Mouse (Mus musculus): ENCODE measurements around the gene Gm21860. TPM values are rescaled to one million over a fixed set of nuclear protein-coding genes. Genes with fewer than 3 reads are reported as not detected.
"Not testable (repeated sequence)": the region's sequence is repeated elsewhere in the genome, so short reads cannot be mapped to it uniquely, and the experiment has no call there.

Gm21860 gene
- total RNA-seq, 2 experiments from 2014 or later, result not detected

DNA sequence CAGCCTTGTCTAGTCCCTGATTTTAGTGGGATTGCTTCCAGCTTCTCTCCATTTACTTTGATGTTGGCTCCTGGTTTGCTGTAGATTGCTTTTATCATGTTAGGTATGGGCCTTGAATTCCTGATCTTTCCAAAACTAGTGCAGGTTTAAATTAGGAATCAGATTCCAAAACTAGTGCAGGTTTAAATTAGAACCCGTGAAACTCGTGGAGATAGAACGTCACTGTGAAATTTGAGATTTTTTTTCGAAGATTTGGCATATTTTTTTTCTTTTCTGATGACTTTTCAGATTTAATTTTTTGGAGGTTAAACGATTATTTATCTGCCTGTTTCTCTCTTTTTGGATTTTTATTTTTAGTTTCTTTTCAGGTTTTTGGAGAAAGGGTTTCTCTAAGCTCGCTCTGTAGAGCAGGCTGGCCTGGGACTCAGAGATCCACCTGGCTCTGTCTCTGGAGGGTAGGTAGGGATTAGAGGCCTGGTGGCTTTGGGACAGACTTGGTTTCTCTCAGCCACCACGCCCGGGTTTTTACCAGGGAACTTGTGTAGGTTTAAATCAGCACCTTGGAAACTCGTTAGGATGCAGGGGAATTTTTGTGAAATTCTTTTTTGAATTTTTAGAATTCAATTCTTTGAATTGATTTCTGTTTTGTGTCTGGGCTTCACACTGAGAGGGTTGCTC, 20.8 kb downstream of the Gm21860 start:
- intact Hi-C loops (cut with DNase I), result not testable (repeated sequence)
- peak in 1 of 2 experiments; percentile 16 for DNase-seq

DNA sequence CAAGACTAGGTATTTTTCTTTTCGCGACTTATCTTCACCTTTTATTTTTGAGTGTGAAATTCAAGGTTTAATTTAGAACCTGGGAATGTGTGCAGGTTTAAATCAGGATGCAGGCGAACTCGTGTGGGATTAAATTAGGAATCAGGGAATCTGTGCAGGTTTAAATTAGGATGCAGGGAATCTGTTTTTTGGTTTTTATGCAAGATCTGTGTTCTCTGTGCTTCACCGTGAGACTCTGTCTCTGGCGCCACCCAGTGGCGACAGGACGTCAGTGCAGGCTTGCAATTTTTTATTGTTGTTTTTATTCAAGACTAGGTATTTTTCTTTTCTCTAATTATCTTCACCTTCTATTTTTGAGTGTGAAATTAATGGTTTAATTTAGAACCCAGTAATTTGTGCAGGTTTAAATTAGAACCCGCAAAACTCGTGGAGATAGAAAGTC, 22.5 kb downstream of the Gm21860 start:
- intact Hi-C loops (cut with DNase I); DNase-seq: not testable (repeated sequence)

DNA sequence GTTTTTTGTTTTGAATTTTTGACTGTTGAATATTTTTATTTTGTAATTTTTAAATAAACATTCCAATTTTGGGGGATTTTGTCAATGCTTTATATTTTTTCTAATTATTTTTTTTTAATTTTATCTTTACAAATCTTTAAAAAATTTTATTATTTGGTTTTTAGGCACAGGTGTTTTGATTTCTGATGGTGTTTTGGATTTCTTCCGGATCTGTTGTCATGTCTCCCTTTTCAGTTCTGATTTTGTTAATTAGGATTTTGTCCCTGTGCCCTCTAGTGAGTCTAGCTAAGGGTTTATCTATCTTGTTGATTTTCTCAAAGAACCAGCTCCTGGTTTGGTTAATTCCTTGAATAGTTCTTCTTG, 23.0 kb downstream of the Gm21860 start:
- intact Hi-C loops (cut with DNase I); DNase-seq: not testable (repeated sequence)

DNA sequence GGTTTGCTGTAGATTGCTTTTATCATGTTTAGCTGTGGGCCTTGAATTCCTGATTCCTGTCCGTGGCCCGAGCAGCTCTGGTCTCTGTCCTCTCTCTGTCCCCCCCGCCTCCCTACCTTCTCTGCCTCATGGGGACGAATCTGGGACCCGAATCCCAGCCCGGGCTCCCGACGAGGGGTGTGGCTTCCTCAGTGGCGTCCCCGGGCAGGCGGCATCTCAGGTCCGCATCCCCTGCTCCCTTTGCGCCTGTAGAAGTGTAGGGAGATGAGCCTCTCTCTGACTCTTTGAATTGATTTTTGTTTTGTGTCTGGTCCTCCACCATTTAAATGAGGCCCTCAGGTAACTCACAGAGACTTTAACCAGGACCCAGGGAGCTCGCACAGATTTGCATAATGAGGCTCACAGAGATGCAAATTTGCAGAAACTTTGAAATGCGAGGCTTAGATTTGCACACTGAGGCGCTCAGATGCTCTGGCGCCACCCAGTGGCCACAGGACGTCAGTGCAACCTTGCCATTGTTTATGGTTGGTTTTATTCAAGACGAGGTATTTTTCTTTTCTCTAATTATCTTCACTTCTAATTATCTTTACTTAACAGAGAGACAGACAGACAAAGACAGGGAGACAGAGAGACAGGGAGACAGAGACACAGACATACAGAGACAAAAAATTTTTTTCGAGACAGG, 23.6 kb downstream of the Gm21860 start:
- peak; percentile 11 to 21 for DNase-seq
- intact Hi-C loops (cut with DNase I), result not testable (repeated sequence)

DNA sequence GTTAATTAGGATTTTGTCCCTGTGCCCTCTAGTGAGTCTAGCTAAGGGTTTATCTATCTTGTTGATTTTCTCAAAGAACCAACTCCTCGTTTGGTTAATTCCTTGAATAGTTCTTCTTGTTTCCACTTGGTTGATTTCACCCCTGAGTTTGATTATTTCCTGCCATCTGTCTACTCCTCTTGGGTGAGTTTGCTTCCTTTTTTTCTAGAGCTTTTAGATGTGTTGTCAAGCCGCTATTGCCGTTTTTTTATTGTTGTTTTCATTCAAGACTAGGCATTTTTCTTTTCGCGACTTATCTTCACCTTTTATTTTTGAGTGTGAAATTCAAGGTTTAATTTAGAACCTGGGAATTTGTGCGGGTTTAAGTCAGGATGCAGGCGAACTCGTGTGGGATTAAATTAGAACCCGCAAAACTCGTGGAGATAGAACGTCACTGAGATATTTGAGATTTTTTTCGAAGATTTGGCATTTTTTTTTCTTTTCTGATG, 24.8 kb downstream of the Gm21860 start:
- intact Hi-C loops (cut with DNase I); DNase-seq: not testable (repeated sequence)

DNA sequence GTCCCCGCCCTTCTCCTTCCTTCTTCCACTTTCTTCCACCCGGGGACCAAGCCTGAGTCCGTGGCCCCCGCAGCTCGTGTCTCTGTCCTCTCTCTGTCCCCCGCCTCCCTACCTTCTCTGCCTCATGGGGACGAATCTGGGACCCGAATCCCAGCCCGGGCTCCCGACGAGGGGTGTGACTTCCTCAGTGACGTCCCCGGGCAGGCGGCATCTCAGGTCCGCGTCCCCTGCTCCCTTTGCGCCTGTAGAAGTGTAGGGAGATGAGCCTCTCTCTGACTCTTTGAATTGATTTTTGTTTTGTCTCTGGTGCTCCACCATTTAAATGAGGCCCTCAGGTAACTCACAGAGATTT, 25.7 kb downstream of the Gm21860 start:
- intact Hi-C loops (cut with DNase I), result not testable (repeated sequence)

DNA sequence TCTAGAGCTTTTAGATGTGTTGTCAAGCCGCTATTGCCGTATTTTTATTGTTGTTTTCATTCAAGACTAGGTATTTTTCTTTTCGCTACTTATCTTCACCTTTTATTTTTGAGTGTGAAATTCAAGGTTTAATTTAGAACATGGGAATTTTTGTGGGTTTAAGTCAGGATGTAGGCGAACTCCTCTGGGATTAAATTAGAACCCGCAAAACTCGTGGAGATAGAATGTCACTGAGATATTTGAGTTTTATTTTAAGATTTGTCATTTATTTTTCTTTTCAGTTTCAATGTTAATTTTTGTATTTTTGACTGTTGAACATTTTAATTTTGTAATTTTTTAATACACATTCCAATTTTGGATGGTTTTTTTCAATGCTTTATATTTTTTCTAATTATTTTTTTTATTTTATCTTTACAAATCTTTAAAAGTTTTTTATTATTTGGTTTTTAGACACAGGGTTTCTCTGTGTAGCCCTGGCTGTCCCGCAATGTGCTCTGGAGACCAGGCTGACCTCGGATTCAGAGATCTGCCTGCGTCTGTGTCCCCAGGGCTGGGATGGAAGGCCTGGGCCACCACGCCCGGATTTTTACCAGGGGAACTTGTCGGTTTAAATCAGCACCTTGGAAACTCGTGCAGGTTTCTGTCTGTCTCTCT, 26.2 kb downstream of the Gm21860 start:
- intact Hi-C loops (cut with DNase I); DNase-seq: not testable (repeated sequence)

More for the DNA sequence above, 25.7 kb downstream of the Gm21860 start:
- not testable (repeated sequence) for DNase-seq

DNA sequence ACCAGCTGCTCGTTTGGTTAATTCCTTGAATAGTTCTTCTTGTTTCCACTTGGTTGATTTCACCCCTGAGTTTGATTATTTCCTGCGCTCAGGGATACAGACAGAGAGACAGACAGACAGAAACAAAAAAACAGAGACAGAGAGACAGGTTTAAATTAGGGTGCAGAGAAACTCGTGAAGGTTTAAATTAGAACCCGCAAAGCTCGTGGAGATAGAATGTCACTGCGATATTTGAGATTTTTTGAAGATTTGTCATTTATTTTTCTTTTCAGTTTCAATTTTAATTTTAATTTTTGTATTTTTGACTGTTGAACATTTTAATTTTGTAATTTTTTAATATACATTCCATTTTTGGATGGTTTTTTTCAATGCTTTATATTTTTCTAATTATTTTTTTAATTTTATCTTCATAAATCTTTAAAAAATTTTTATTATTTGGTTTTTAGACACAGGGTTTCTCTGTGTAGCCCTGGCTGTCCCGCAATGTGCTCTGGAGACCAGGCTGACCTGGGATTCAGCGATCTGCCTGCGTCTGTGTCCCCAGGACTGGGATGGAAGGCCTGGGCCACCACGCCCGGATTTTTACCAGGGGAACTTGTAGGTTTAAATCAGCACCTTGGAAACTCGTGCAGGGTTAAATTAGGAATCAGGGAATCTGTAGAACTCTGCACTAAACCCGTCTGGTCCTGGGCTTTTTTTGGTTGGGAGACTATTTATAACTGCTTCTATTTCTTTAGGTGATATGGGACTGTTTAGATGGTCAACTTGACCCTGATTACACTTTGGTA, 27.3 kb downstream of the Gm21860 start:
- intact Hi-C loops (cut with DNase I); DNase-seq: not testable (repeated sequence)

DNA sequence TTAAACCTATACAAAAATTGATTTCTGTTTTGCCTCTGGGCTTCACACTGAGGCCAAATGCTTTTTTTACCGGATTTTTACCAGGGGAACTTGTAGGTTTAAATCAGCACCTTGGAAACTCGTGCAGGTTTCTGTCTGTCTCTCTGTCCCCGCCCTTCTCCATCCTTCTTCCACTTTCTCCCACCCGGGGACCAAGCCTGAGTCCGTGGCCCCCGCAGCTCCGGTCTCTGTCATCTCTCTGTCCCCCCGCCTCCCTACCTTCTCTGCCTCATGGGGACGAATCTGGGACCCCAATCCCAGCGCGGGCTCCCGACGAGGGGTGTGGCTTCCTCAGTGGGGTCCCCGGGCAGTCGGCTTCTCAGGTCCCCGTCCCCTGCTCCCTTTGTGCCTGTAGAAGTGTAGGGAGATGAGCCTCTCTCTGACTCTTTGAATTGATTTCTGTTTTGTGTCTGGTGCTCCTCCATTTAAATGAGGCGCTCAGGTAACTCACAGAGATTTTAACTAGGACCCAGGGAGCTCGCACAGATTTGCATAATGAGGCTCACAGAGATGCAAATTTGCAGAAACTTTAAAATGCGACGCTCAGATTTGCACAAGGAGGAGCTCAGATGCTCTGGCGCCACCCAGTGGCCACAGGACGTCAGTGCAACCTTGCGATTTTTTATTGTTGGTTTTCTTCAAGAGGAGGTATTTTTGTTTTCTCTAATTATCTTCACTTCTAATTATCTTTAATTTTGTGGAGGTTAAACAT, 28.7 kb downstream of the Gm21860 start:
- intact Hi-C loops (cut with DNase I); DNase-seq: not testable (repeated sequence)

DNA sequence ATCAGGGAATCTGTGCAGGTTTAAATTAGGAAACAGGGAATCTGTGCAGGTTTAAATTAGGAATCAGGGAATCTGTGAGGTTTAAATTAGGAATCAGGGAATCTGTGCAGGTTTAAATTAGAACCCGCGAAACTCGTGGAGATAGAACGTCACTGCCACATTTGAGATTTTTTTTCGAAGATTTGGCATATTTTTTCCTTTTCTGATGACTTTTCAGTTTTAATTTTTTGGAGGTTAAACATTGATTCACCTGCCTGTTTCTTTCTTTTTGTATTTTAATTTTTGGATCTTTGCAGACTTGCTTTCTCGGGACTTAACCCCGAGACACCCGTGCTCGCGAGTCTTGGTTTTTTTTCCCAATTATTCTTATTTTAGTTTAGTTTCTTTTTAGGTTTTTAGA, 29.5 kb downstream of the Gm21860 start:
- DNase-seq; intact Hi-C loops (cut with DNase I): not testable (repeated sequence)

DNA sequence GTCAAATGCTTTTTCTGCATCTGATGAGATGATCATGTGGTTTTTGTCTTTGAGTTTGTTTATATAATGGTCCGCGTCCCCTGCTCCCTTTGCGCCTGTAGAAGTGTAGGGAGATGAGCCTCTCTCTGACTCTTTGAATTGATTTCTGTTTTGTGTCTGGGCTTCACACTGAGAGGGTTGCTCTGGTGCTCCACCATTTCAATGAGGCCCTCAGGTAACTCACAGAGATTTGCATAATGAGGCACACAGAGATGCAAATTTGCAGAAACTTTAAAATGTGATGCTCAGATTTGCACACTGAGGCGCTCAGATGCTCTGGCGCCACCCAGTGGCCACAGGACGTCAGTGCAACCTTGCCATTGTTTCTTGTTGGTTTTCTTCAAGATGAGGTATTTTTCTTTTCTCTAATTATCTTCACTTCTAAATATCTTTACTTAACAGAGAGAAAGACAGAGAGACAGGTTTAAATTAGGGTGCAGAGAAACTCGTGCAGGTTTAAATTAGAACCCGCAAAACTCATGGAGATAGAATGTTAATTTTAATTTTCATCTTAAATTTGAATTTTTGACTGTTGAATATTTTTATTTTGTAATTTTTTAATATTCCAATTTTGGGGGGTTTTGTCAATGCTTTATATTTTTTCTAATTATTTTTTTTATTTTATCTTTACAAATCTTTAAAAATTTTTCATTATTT, 30.5 kb downstream of the Gm21860 start:
- peak in 1 of 2 experiments; percentile 10 for DNase-seq
- intact Hi-C loops (cut with DNase I), result not testable (repeated sequence)

DNA sequence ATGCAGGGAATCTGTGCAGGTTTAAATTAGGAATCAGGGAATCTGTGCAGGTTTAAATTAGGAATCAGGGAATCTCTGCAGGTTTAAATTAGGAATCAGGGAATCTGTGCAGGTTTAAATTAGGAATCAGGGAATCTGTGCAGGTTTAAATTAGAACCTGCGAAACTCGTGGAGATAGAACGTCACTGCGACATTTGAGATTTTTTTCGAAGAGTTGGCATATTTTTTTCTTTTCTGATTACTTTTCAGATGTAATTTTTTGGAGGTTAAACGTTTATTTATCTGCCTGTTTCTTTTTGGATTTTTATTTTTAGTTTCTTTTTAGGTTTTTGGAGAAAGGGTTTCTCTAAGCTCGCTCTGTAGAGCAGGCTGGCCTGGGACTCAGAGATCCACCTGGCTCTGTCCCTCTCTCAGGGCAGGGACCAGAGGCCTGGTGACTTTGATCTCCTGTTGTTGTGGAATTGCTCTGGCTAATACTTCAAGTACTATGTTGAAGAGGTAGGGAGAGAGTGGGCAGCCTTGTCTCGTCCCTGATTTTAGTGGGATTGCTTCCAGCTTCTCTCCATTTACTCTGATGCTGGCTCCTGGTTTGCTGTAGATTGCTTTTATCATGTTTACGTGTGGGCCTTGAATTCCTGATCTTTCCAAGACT, 31.2 kb downstream of the Gm21860 start:
- DNase-seq, result peak in 1 of 2 experiments; percentile 17
- intact Hi-C loops (cut with DNase I), result not testable (repeated sequence)

DNA sequence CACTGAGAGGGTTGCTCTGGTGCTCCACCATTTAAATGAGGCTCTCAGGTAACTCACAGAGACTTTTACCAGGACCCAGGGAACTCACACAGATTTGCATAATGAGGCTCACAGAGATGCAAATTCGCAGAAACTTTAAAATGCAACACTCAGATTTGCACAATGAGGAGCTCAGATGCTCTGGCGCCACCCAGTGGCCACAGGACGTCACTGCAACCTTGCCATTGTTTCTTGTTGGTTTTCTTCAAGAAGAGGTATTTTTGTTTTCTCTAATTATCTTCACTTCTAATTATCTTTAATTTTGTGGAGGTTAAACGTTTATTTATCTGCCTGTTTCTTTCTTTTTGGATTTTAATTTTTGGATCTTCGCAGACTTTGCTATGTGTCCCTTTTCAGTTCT, 34.1 kb downstream of the Gm21860 start:
- DNase-seq; intact Hi-C loops (cut with DNase I): not testable (repeated sequence)

DNA sequence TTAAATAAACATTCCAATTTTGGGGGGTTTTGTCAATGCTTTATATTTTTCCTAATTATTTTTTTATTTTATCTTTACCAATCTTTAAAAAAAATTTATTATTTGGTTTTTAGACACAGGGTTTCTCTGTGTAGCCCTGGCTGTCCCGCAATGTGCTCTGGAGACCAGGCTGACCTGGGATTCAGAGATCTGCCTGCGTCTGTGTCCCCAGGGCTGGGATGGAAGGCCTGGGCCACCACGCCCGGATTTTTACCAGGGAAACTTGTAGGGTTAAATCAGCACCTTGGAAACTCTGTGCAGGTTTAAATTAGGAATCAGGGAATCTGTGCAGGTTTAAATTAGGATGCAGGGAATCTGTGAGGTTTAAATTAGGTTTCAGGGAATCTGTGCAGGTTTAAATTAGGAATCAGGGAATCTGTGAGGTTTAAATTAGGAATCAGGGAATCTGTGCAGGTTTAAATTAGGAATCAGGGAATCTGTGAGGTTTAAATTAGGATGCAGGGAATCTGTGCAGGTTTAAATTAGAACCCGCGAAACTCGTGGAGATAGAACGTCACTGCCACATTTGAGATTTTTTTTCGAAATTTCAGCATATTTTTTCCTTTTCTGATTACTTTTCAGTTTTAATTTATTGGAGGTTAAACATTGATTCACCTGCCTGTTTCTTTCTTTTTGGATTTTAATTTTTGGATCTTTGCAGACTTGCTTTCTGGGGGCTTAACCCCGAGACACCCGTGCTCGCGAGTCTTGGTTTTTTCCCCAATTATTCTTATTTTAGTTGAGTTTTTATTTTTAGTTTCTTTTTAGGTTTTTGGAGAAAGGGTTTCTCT, 35.0 kb downstream of the Gm21860 start:
- intact Hi-C loops (cut with DNase I), result not testable (repeated sequence)

DNA sequence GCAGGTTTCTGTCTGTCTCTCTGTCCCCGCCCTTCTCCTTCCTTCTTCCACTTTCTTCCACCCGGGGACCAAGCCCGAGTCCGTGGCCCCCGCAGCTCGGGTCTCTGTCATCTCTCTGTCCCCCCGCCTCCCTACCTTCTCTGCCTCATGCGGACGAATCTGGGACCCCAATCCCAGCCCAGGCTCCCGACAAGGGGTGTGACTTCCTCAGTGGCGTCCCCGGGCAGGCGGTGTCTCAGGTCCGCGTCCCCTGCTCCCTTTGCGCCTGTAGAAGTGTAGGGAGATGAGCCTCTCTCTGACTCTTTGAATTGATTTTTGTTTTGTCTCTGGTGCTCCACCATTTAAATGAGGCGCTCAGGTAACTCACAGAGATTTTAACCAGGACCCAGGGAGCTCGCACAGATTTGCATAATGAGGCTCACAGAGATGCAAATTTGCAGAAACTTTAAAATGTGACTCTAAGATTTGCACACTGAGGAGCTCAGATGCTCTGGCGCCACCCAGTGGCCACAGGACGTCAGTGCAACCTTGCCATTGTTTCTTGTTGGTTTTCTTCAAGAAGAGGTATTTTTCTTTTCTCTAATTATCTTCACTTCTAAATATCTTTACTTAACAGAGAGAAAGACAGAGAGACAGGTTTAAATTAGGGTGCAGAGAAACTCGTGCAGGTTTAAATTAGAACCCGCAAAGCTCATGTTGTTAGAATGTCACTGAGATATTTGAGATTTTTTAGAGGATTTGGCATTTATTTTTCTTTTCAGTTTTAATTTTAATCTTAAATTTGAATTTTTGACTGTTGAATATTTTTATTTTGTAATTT, 35.8 kb downstream of the Gm21860 start:
- DNase-seq, result peak; percentile 9 to 16

More for the DNA sequence above, 35.0 kb downstream of the Gm21860 start:
- DNase-seq, result not testable (repeated sequence)

DNA sequence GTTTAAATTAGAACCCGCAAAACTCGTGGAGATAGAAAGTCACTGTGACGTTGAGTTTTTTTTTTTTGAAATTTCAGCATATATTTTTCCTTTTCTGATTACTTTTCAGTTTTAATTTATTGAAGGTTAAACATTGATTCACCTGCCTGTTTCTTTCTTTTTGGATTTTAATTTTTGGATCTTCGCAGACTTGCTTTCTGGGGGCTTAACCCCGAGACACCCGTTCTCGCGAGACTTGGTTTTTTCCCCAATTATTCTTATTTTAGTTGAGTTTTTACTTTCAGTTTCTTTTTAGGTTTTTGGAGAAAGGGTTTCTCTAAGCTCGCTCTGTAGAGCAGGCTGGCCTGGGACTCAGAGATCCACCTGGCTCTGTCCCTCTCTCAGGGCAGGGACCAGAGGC, 36.6 kb downstream of the Gm21860 start:
- DNase-seq; intact Hi-C loops (cut with DNase I): not testable (repeated sequence)

More for the DNA sequence above, 35.8 kb downstream of the Gm21860 start:
- intact Hi-C loops (cut with DNase I), result not testable (repeated sequence)

DNA sequence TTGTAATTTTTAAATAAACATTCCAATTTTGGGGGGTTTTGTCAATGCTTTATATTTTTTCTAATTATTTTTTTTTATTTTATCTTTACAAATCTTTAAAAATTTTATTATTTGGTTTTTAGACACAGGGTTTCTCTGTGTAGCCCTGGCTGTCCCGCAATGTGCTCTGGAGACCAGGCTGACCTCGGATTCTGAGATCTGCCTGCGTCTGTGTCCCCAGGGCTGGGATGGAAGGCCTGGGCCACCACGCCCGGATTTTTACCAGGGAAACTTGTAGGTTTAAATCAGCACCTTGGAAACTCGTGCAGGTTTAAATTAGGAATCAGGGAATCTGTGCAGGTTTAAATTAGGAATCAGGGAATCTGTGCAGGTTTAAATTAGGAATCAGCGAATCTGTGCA, 37.1 kb downstream of the Gm21860 start:
- intact Hi-C loops (cut with DNase I), result not testable (repeated sequence)
- peak in 1 of 2 experiments; percentile 14 for DNase-seq
